Mouse (Mus musculus): Measurements from ENCODE around the gene Zfyve21.

DNA sequence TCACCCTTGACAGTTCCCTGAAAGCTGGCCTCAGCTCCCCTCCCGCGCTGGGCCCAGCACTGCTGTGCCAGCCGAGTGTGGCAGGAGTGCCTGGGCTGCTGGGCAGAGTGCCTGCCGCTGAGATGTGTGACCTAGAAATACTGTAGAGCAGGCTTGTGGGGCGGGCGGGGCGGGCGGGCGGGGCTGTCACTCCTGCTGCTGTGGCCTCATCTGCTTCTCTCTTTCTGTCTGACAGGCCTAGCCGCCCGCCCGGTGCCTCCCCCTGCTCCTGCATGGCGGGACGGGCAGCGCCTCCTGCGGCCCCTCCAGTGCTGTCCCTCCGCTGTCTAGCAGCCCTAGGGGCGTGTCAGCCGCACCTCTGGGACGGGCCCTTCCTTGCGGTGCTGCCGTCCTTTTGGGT is 19.9 kb upstream of the Zfyve21 start:
- no peak for TF ChIP-seq POLR2A (IDR thresholded peaks at IDR 0.05; ENCODE audit: control insufficient read depth, low read depth, low read length)
- no peak for TF ChIP-seq CTCF (IDR thresholded peaks at IDR 0.05; ENCODE audit: control insufficient read depth, insufficient read depth, insufficient replicate concordance, low read depth, low read length)
